Mouse (Mus musculus) stomach, postnatal 0 days (tissue): ENCODE results near the gene St3gal5.

Experiments used
- CTCF ChIP-seq: IDR thresholded peaks from 2 replicates; pipeline ENCODE4 v1.5.1; 2016; ENCODE audit warnings: antibody characterized with exemption, low read depth, mild to moderate bottlenecking, moderate library complexity
- EP300 ChIP-seq: optimal IDR thresholded peaks from 2 replicates; pipeline ENCODE3; 2016; ENCODE audit warnings: antibody characterized with exemption

- TF ChIP-seq CTCF (no peak), EP300 (no peak)
Measured at GRCm38 (mm10) chr6:72108941-72109892, 11.8 kb downstream of the St3gal5 start.
